Mouse (Mus musculus): ENCODE data around the gene Rrm2. TPM values are rescaled to one million over a fixed set of nuclear protein-coding genes. Genes with fewer than 3 reads are reported as not detected.
"Not testable (repeated sequence)": the region's sequence is repeated elsewhere in the genome, so short reads cannot be mapped to it uniquely, and the experiment has no call there.

Gene Rrm2
- total RNA-seq, 2 experiments from 2014 or later, result 9.2 to 20.7 TPM

DNA sequence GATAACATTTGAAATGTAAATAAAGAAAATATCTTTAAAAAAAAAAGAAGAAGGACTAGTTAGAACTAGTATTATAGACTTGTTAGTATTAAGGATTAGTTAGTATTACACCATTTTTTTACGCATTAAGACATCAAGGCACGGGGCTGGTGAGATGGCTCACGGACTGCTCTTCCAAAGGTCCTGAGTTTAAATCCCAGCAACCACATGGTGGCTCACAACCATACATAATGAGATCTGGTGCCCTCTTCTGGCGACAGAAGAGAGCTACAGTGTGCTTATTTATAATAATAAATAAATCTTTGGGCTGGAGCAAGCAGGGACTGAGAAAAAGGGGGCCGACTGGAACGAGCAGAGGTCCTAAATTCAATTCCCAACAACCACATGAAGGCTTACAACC lies 33.5 kb downstream of the Rrm2 start:
- intact Hi-C loops (cut with DNase I); DNase-seq: not testable (repeated sequence)

DNA sequence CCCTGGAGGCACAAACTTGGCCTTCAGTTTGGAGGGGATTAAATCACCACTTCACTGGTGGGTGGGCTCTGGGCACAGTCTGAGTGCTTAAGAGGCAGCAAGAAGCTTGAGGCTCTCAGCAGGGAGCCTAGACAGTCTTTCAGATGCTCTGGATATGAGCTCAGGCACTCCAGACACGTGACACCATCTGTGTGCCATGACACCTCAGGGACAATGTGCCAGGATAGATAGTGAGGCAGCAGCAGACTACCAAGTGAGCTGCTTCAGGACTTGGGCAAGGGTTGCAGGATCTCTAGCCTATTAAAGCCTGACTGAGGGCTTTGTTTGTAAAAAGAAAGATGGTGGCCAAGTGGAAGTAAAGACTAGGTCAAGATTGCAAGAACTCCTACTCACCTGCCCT lies 36.3 kb downstream of the Rrm2 start:
- intact Hi-C loops (cut with DNase I), result no loop called here
- no peak for DNase-seq

DNA sequence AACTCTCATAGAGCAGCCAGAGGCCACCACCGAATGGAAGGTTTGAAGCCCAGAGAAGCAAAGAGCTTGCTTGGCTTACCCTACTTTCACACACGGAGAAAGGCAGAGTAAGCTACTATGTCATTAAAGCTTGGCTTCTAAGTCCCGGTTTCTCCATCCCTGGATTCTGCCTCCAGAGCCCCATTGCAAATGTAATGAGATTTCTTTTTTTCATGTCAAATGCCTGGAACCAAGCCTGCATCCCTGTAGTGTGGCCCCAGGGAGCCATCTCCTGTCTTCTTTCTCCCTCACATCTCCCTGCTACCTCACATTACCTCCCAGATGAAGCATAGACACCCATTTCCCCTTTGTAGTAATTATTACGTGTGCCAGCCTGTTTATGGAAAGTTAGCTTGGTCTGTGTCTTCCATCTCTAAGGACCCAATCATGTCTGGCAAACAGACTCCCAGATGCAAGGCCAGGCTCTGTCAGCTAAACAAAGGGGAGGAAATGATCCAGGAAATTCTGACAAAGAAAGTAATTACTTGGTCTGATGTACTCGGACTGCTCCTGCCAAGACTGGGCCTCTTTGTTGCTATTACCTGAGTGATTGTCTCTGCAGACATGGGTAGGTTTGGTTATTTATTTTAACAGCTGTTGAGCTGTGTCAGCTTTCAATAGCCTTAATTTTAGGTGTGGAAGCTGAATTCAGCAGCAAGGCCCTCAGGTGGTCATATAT lies 38.7 kb downstream of the Rrm2 start:
- peak in 1 of 2 experiments; percentile 16 for DNase-seq
- intact Hi-C loops (cut with DNase I), result loop anchor here (5.0 kb wide), 1 partner anchor 34 kb away; no protein-coding TSS in a partner anchor

DNA sequence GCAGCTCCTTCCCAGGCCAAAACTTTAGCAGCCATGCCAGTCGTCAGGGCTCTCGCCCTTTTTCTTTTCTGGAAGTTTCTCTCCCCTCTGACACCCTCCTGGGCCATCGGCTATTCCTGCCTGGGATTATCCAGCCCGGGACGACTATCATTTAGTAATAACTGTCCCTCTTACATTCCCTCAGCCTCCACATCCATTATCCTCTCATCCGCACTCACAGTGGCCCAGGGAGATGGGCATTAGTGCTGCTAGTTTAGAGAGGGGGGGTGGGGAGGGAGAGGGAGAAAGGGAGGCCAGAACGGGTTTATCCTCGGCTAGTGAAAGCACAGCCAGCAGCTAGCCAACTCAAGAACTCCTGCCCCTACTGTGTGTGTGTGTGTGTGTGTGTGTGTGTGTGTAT lies 39.3 kb downstream of the Rrm2 start:
- no peak for DNase-seq
- intact Hi-C loops (cut with DNase I), result loop anchor here (5.0 kb wide), 1 partner anchor 35 kb away; no protein-coding TSS in a partner anchor

DNA sequence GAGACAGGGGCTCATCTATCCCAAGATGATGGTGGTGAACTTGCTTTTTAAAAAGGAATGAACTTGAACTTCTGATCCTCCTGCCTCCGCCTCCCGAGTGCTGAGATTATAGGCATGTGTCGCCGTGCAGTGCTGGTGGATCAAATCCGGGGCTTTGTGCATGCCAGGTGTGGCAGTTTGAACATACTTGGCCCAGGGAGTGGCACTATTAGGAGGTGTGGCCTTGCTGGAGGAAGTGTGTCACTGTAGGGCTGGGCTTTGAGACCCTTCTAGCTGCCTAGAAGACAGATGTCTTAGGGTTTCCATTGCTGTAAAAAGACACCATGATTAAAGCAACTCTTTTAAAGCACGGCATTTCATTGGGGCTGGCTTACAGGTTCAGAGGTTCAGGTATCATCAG lies 42.5 kb downstream of the Rrm2 start:
- intact Hi-C loops (cut with DNase I), result no loop called here
- no peak for DNase-seq

DNA sequence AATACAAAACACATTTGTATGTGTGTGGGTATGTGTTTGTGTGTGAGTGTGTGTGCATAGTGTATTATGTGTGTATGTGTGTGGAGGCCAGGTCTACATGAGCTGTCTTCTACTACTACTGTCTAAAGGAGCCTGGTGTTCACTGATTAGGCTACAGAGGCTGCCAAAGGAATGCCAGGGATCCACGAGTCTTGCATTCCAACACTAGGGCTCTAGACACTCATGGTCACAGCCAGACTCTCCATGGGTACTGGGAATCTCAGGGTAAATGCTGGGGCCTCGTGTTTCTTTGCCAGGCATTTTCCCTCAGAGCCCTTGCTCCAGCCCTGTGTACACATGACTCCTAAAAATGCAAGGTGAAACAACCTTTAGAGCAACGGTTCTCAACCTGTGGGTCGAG lies 45.6 kb downstream of the Rrm2 start:
- intact Hi-C loops (cut with DNase I), result no loop called here
- no peak for DNase-seq

DNA sequence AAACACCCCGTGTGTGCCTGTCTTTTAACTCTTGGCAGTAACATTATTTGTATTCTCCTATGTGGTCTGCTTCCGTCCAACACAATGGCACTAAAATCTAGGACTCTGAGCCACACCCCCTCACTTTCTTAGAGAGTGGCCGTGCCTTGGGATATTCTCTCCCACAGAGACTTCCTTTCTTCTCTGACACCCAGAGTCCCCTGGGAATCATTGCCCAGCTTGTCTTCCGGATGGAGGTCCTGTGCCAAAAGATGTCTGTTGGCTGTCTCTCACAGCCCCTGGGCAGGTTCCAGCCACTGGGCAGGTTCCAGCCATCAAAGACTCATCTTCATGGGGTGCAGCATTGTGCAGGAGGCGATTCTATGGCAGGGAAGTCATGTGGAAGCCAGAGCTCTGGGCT lies 46.7 kb downstream of the Rrm2 start:
- no peak for DNase-seq
- intact Hi-C loops (cut with DNase I), result no loop called here

DNA sequence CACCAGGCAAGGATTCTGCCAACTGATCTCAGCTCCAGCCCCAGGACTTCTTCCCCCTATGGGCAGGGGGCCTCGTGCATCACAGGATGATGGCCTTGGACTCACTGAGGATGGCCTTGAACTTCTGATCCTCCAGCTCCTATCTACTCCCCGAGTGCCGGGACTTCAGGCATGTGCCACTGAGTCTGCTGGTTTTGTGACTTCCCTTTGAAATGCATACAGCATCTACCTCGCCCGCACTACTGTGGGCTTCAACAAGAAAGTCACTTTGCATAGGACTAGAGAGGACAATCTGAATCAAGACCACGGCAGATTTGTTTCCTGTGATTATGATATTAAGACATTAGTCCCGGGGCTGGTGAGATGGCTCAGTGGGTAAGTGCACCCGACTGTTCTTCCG lies 47.4 kb downstream of the Rrm2 start:
- intact Hi-C loops (cut with DNase I), result no loop called here

DNA sequence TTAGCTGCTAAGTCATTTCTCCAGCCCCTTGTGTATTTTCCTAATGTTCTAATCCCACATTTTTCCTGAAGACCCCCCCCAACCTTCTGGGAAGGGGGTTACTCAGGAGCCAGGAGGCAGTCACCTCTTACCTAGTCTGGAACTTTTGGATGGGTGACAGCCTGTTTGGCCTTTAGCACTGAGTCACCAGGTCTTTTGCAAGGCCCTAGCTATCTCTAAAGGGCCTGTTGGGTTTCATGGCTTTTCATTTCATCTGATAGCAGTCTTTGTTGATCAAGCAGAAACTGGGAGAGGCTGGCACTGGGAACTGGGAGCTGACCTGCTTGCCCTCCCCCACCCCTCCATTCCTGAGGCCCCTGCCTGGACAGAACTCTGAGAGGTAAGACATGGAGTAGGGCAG lies 49.3 kb downstream of the Rrm2 start:
- no peak for DNase-seq
- intact Hi-C loops (cut with DNase I), result no loop called here

More for the DNA sequence above, 47.4 kb downstream of the Rrm2 start:
- DNase-seq, result no peak

DNA sequence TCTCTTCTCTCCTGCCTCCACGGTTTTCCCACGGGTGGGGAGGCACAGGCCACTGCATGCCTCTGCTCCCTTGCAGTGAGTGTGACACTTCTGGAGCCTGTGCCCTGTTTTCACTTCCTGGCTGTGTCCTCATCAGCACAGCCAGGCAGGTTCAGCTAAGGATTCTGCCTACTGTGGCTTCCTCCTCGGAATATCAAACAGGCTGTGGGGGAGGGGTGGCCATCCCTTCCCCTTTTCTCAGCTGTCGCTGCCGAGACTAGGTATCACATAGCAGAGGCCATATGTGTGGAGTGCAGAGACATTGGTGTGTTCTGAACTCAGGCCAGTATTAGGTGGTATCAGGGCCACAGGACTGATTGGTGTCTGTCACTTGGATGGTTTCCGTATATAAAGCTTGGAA lies 50.3 kb downstream of the Rrm2 start:
- peak; percentile 14 to 33 for DNase-seq
- intact Hi-C loops (cut with DNase I), result no loop called here

DNA sequence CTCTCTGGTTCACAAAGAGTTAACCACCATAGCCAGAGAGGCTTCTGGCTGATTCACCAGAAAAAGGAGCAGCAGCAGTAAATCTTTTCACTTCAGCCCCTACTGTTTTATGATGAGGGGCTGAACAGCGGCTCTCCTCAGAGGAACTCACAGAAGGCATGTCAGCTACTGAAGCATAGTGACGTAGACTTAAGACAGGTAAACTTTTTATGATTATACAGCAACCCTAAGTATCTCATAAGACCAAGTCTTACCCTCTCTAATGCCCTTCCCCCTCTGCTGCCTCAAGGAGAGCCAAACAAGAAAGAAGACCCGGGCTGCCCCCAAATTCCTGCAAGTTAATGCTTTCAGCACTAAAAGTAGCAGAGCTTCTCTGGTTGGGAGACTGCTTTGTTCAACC lies 54.2 kb downstream of the Rrm2 start:
- DNase-seq, result no peak
- intact Hi-C loops (cut with DNase I), result no loop called here

Other genes starting within 250 kb of the Rrm2 start
- 10 to 100 TPM; 10.4 to 10.6 TPM for gene Taf1b, start 209.9 kb upstream of the Rrm2 start, total RNA-seq (2021)
- gene Grhl1, start 136.0 kb upstream of the Rrm2 start, total RNA-seq (2021), result under 1 TPM; 0.44 to 0.84 TPM
- 10 to 100 TPM; 17.5 to 19.5 TPM for gene Klf11, start 57.0 kb upstream of the Rrm2 start, total RNA-seq (2021)
- gene Cys1, start 26.4 kb upstream of the Rrm2 start, total RNA-seq (2021), result 1 to 10 TPM; 5.5 to 6.0 TPM
- 10 to 100 TPM; 12.6 to 14.6 TPM for gene Mboat2, start 122.6 kb downstream of the Rrm2 start, total RNA-seq (2021)

Measured in heart, postnatal 14 days (tissue).